Mouse (Mus musculus): ENCODE measurements at regions not wholly inside any gene's neighbourhood (a gene's known extent, or its start where the extent isn't known, plus 50 kb on each side); places are given as distances from the start of the nearest gene placed in this dataset.
"Not testable (repeated sequence)": the region's sequence is repeated elsewhere in the genome, so short reads cannot be mapped to it uniquely, and the experiment has no call there.

DNA sequence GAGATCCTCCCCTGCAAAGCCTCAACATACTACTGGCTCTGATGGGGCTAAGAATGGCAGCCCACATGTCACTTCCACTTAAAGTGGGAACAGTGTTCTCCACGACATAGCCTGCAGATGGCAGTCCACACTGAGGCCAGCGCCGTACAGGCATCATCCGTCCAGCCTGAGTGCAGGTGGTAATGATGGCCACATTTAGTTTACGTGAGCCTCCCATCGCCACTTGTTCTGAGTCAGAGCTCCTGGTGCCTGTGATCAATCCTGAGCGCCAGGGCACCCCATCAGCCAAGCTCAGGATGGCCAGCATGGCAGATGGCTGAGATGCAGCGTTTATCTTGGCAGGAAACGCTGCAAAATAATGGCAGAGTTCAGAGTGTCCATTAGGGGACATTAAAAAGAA, 159.6 kb downstream of the Adgrd1 start:
- DNase-seq (ENCODE audit: low spot score) = no peak

DNA sequence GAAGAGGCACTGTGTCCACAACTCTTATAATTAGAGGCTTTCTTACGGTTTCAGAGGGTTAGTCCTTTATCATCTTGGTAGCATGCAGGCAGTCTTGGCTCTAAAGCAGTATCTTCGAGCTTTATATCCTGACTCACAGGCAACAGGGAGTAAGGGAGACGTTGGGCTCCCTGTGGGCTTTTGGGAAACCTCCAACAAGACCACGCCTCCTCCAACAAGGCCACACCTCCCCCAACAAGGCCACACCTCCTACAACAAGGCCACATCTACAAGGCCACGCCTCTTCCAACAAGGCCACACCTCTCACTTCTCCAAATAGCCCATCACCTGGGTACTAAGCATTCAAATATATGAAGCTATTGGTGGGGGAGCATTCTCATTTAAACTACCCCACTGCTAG, 160.7 kb downstream of the Adgrd1 start:
- DNase-seq (ENCODE audit: low spot score) = no peak

DNA sequence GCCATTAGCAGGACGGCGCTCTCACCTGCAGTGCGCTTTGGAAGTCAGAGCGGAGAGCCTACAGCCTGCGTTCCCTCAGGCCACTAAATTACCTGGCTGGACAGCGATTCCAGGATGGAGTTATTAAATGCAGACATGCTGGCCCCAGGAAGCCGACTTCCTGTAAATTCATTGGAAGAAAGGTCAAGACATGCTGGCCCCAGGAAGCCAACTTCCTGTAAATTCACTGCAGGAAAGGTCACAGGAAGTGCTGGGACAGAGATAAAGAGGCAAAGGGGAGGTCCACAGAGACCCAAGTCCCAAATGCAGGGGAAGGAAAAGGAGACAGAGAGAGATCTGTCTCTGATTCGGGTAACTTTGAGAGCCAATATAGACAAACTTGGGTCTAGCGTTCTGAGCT, 164.1 kb downstream of the Adgrd1 start:
- DNase-seq (ENCODE audit: low spot score) = no peak

DNA sequence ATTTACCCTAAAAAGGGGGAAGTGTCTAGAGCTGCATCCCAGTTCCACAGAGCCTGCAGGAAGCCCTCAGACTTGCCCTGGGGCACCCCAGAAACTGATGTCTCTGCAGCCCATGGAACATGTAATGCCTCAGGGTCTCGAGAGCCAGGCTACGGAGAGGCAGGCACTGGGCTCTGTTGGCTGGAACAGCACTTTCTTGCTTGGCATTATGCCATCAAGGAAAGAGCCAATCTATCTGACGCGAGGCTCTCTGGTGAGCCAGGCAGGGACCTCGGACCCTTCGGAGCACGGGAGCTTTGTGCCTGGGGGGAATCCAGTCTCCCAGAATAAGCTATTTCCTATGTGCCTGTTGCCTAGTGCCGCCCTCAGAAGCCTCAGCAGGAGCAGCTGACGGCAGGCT, 166.6 kb downstream of the Adgrd1 start:
- DNase-seq (ENCODE audit: low spot score) = no peak

DNA sequence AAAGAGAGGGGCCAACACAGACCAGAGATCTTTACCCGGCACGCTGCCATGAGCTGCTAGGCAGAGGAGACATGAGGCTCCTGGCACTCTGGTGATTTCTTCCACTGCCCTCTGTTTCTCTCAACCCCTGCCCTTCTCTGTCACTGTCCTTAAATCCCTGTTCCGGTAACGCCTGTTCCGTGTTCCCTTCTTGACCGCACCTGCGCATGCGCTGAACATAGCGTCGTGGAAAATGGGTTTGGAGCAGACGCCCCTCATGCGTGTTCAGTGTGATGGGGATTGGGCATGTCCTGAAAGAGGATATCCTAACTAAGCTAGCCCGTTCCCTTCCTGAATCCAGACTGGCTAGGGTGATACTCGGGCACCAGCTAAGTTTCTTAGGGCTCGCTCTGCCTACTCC, 167.8 kb downstream of the Adgrd1 start:
- no peak for DNase-seq (ENCODE audit: low spot score)

DNA sequence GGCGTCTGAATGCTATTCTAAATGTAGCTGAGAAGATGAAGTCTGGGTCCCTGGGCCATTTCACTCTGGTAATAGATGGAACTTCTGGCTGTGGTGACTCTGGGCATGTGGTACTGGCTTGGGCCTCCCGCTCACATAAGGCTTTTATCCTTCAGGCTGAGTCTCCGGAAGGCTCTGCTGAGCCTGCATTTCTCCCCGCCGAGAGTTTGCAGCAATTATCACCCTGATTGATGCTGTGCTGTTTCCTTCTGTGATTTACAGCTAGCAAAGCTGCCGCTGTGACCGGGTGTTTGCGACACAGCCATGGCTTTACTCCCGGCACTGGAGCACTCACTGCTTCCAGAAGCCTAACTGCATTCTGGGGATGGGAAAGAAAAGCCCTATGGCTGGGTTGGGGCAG, 171.9 kb downstream of the Adgrd1 start:
- DNase-seq (ENCODE audit: low spot score) = peak; percentile 31

DNA sequence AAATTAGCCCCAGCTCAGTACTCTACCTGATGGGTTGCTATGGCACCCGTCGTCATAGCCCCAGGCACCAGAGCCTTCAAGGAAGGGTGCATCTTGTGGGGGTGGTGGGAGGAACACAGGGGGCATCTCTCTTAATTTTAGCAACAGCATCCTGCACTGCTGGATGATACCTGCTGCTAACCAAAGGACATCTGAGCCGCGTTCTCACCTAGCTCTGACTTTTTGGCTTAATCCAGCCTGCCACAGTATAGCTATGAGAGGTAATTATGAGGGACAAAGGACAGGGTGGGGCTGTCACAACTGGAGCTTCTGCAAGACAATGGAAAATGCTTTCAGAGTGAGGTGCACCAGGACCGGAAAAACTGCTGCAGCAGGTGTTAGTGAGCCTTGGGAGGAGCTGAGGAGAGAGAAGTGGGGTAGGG, 173.5 kb downstream of the Adgrd1 start:
- no peak for DNase-seq (ENCODE audit: low spot score)

DNA sequence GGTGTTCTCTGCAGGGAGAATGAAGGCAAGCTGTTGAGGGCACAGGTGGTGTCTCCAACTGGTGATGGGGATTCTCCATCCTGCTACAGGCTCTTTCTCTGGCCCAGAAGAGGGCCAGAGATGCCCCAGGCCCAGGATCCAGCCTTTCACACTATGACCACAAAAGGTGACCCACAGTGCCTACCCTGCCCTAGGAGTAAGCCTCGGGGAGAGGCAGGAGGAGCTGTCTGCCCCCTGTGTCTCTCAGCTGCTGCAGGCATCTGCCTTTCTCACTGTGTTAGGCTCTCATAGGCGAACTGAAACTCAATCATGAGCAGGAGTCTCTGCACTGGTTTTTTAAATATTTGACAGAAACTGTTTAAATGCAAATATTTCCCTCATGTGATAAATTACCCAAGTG, 184.9 kb downstream of the Adgrd1 start:
- no peak for DNase-seq (ENCODE audit: low spot score)

DNA sequence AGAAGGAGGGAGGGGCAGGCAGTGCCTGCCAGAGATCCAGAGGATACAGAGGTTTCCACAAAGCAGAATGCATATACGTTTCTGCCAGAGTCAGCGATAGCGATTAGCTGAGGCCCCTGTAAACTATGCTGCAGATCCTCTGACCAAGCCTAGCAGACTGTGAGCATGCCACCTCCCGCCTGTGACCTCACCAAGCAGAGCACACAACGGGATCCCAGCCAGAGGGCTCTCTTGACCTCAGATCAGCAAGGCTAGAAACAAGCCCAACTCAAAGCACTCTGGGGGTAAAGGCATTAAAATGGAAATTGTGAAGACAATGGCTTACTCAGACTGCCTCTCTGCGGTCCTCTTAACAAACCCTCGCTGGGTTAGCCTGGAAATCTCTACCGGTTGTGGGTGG, 185.6 kb downstream of the Adgrd1 start:
- DNase-seq (ENCODE audit: low spot score) = peak; percentile 44

DNA sequence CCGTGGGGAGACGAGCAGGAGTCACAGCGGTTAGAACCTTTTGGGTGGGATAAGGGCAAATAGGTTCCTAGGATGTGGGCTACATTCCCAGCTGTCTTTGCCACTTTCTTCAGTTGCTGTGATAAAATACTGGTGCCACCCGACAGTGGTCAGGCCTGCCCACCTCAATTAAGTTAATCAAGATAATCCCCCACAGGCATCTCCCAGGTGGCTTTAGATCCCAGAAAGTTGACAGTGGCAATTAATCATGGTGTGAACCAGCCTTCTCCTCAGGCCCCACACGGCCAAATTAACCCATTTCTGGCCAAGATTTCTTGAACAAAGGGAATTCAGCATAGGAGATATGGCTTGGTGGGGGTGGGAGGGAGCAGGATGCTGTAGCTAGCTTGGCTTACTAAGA, 186.3 kb downstream of the Adgrd1 start:
- DNase-seq (ENCODE audit: low spot score) = no peak

DNA sequence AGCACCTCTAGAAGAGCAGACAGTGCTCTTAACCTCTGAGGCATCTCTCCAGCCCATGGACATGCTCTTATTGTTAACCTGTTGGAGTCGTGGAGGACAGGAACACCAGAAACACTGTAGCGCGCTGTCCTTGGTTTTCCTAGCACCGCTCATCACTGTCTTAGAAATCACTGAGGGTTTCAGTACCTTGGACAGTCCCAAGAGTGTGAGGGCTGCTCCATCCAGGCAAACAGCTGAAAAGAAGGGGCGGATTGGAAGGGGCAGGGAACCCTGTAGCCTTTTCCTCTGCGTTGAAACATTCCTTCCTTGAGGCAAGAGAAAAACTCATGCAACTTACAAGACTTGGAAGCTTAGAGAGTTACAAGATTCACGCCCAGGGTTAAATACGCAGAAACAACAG, 190.9 kb downstream of the Adgrd1 start:
- peak; percentile 83 for DNase-seq (ENCODE audit: low spot score)

DNA sequence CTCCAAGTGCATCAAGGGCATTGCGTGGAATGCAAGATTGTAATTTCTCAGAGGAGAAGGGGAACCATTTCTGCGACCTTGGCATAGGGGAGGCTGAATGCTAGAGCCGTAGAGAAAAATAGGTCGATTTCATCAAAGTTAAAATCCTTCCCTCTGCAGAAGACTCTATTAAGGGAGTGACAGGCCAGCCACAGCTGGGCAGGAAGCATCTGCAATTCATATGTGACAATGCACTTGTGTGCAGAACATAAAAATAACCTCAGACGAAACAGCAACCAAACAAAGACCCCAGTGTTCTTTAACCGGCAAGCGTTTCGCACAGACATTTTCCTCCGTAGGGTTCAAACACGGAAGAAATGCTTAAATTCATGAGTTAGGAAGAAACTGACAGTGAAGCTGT, 196.3 kb downstream of the Adgrd1 start:
- not testable (repeated sequence) for DNase-seq (ENCODE audit: low spot score)

DNA sequence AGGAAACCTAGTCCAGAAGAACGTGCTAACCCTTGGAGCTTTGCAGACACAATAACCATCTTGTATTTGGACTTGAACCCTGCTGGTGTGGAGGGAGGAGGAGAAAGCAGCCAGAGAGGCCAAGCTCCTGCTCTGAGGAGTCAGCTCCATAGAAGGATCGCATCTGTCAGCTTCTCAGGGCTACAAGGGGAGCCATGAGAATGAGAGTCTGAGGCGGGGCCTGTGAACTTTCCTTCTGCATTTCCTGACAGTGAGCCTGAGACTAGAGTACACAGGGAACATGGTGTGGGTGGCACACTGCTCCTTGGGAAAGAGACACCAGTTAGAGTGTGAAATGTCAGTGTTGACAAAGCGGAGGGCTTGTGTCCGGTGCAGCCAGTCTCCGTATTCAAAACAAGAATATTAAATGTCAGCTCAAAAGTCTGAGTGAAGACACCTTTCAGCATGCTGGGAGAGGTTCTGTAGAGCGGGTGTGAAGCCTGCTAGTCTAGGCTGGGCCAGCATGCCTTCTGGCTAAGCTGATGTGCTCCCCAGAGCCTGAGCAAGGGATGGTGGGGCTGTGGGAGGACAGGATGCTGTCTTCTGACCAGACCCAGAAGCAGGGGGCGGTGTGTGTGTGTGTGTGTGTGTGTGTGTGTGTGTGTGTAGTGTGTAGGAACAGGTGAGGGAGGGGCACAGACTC, 198.5 kb downstream of the Adgrd1 start:
- DNase-seq (ENCODE audit: low spot score) = not testable (repeated sequence)

DNA sequence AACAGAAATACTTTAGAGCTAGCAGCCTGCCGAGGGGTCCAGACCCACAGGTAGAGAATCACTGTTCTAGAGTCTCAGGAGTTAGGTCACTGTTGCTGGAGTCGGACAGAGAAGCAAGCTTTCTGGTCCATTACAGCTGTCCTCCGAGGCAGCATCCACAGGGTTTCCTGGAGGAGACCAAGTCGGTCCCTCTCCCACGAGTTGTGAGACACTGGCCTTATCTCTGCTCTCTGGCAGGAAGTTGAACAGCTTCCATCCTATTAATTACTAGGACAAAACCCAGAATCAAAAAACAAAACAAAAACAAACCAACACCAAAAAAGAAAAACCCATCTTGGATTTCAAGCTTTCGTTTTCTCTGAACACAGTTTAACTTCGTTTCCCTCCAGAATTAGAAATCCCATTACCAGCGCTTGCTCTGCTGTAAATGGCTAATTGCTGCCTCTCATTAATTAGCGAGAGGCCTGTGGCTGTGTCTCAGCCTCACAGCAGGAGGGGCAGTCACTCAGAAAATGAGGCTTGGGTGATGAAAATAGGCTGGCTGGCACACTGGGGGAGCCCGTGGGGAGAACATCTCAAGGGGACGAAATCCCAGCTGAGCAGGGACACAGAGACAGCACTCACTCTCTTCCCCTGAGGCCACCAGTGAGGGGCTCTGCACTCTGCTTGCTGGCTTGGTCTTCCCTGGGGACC, 201.3 kb downstream of the Adgrd1 start:
- no peak for DNase-seq (ENCODE audit: low spot score)

DNA sequence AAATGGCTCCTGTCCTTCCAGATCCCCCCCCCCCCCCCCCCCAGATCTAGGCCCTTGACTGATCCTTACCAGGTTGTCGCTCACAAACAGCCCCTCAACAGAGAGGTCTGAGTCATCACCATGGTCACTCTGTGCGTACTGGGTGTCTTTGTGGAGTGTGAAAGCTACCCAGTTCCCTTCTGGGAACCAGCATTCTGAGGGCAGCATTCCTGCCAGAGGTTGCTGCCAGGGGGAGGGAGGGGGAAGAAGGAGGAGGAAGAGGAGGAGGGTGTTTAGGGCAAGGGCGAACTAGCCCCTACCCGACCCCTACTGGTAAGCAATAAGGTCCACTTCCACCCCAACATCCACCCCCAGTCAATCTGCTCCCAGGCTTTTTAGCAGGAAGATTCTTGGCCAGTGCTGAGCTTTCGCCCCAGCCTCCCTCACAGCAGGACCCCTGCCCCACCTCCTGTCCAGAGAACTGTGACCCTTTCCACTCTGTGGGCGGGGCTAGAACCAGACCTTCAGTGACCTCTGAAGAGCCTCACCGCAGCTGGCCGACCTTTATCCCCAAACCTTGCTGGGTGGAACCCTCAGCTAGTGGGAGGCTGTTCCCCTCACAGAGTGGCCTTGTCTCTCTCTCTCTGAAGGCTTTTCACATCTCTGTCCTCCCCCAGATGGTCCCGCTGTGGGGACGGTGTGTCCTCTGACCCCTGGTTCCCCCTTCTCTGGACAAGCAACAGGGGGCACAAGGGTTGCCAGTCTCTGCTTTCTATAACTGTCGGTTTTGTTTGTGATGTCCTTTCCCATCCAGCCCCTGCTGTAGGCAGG, 202.2 kb upstream of the Sfswap start:
- DNase-seq (ENCODE audit: low spot score) = peak; percentile 78

DNA sequence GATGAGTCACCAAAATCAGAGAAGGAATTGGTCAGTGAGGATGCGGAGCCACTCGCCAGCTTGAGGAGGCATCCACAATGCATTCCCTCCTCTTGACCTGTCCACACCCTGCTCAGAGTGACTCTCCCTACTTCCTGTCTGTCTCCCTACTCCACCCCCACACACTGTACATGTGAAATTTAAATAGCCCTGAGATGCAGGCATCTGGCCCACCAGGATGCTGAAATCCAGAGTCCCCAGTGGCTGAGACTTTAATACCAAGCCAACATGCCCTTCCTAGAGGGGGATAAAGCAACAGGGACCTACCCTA, 201.6 kb upstream of the Sfswap start:
- DNase-seq (ENCODE audit: low spot score) = no peak

DNA sequence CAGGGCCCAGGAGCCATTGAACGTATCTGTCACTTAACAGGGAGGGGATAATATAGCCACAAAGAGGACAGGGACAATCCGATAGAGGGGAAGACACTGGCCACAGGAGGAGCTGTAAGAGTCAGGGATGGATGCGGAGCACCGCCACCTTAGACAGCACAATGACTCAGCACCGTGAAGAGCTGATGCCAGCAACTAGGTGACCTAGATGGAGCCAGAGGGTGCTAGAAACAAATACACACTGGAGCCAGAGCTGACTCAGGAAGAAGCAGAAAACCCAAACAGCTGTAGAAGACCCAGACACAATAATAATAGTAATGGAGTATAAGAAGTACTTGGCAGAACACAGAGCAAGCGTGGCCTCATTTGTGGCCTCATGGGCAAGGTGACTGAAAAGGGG, 200.6 kb upstream of the Sfswap start:
- DNase-seq (ENCODE audit: low spot score) = no peak

DNA sequence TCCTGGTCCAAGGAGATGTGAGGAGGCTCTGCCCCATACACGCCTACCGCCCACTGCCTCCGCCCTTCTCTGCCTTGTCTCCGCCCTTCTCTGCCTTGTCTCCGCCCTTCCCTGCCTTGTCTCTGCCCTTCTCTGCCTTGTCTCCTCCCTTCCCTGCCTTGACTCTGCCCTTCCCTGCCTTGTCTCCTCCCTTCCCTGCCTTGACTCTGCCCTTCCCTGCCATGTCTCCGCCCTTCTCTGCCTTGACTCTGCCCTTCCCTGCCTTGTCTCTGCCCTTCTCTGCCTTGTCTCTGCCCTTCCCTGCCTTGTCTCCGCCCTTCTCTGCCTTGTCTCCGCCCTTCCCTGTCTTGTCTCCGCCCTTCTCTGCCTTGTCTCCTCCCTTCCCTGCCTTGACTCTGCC, 185.4 kb upstream of the Sfswap start:
- DNase-seq (ENCODE audit: low spot score) = no peak

DNA sequence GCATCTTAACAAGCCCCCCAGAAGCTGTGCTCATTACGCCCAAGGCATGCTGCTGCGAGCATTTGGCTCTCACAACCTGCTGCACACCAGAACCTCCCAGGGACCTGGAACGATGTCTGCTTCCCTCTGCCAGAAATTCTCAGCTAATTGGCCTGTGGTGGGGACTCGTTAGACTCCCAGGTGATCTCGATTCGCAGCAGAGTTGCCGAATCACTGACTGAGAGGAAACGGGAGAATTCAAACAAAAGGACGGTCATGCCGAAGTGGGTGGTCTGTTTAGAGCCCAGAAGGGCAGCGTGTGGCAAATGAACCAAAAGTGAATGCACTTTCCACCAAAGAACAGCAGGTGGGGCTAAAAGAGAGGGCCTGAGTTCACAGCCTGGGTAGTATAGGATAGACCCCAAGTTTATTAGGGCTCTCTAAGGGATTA, 169.9 kb upstream of the Sfswap start:
- DNase-seq (ENCODE audit: low spot score) = peak; percentile 73

DNA sequence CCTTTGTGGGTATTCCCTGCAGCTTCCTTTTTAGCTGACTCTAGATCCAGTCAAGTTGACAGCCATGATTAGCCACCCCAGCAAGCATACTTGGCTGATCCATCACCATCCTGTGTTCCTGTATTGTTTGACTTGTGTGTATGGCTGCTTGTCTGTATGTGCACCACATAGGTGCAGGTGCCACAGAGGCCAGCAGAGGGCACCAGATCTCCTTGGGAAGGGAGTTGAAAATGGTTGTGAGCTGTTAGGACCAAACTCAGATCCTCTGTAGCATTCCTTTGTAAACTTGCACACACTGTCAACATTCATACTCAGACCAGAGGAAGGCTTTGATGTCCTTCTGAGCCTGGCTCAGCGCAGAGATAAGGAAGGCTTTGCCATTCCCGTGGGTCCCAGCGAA, 169.0 kb upstream of the Sfswap start:
- DNase-seq (ENCODE audit: low spot score) = peak; percentile 20

DNA sequence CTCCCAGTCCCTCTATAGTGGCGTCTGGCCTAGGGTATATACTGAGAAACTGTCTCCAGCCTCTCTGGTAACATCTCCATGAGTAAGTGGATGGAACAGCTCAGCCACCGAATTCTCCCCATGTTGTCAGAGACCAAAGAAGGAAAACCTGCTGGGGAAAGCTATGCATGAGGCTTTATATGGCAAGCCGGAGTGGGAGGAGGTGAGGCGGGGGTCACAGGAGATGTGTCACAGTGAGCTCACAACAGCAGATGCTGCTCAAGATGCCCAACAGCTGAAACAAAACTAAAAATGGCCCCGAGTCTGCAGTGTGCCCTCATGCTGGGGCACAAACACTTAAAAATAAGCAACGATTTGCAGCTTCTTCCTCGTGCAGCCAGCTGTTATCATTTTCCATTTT, 162.5 kb upstream of the Sfswap start:
- no peak for DNase-seq (ENCODE audit: low spot score)

DNA sequence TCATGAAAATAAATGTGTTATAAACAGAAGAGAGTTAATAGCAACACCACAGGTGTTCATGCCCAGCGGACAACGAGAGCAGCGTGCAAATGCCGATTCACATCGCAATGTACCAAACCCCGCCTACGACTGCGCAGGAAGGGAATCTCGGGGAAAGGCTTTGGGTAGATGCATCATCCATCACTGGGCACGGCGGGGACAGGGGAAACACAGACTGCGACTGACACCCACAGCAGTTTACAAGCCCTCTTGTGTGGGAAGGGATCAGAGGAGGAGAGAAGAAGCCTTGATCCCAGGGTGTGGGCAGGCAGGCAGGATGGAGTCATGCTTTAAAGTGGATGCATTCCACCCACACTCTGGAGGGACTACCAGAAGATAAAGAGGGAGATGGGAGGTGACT, 157.0 kb upstream of the Sfswap start:
- DNase-seq (ENCODE audit: low spot score) = no peak

DNA sequence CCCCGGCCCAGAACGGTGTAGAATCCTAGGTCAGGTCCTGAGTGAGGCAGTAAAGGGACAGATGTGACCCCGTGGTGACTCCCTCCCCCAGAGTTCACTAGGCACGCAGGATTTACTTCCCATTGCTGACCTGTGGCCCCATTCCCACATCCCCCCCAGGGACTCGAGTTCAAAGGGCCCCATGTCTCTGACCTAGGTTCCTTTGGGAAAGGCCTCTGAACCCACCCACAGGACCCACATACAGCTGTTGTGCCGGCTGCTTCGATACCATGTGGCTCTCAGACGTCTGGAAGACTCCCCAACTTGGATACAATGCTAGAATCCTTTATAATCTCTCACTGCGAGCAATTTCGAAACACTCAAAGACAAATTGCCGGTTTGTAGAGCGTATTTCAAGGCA, 151.0 kb upstream of the Sfswap start:
- no peak for DNase-seq (ENCODE audit: low spot score)

Measured in embryo, embryonic 10.5 days (tissue).